Mouse (Mus musculus): ENCODE measurements around the gene Mipol1.

Gene Mipol1

DNA sequence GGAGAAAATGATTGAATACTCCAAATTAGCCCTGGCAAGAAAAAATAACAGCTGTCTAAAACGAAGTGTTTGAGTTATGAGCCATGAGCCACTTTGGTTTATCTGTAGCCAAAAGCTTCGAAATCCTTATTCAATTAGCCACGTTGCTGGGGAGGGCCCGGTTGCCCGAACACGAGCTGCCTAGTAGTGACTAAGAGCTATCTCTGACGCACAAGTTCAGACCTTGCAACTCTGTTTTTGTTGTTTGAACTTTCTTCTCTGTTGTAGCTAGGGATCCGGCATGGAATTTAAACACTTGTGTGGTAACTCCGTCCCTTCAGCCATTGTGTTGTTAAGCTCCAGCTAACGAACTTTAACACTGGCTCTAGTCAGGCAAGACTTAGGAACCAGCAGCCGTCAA lies 278.7 kb downstream of the Mipol1 start:
- DNase-seq (ENCODE audit: low read depth, low spot score), result no peak
- Histone ChIP-seq H3K36me3 (ENCODE audit: control insufficient read depth, insufficient read depth, low read length, poor library complexity, severe bottlenecking) (no peaks in the 10 kb centered on the region), H3K27me3 (ENCODE audit: control insufficient read depth, insufficient read depth, low read length, poor library complexity, severe bottlenecking) (no peaks in the 10 kb centered on the region)

DNA sequence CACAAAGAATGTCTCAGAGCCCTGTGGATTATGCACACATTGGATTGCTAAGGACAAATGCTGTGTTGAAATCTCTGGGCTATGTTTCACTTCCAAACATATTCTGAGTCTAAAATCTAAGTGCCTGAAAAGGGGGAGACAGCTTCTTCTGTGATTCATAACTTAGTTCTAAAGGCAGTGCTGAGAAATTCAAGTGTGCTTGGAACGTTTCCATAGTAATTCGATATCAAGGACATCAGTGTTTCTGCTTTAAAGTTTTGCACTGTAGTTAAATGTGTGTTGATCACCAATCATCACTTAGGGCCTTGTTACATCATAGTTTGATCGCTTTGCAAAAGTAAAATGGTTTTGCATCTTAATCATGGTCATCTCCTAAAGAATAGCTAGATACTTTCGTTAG lies 279.5 kb downstream of the Mipol1 start:
- H3K27me3 ChIP-seq (ENCODE audit: control insufficient read depth, insufficient read depth, low read length, poor library complexity, severe bottlenecking), result no peaks in the 10 kb centered on the region
- no peaks in the 10 kb centered on the region for H3K36me3 ChIP-seq (ENCODE audit: control insufficient read depth, insufficient read depth, low read length, poor library complexity, severe bottlenecking)
- DNase-seq (ENCODE audit: low read depth, low spot score), result no peak

DNA sequence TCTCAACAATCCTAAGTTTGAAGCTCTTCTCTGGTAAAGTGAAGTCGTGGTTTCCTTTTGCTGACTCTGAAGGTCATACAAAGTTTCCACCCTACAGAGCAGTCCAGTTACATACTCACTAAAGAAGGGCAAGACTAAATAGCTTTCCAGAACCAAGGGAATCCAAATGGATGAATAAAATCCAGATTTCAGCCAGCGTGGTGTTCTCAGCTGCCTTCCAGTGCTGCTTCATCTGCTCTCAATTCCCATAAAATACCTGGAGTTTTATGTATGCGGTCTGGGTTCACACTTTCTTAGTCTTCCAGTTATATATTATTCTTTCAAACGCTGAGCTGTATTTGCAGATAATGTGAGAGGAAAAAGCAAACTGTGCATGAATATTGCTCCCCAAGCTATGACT lies 280.9 kb downstream of the Mipol1 start:
- no peaks in the 10 kb centered on the region for H3K36me3 ChIP-seq (ENCODE audit: control insufficient read depth, insufficient read depth, low read length, poor library complexity, severe bottlenecking)
- no peaks in the 10 kb centered on the region for H3K27me3 ChIP-seq (ENCODE audit: control insufficient read depth, insufficient read depth, low read length, poor library complexity, severe bottlenecking)
- DNase-seq (ENCODE audit: low read depth, low spot score), result no peak

GRCm38 (mm10) chr12:57511560-57511959 lies 281.3 kb downstream of the Mipol1 start:
- no peaks in the 10 kb centered on the region for H3K36me3 ChIP-seq (ENCODE audit: control insufficient read depth, insufficient read depth, low read length, poor library complexity, severe bottlenecking)
- DNase-seq (ENCODE audit: low read depth, low spot score), result no peak
- no peaks in the 10 kb centered on the region for H3K27me3 ChIP-seq (ENCODE audit: control insufficient read depth, insufficient read depth, low read length, poor library complexity, severe bottlenecking)

DNA sequence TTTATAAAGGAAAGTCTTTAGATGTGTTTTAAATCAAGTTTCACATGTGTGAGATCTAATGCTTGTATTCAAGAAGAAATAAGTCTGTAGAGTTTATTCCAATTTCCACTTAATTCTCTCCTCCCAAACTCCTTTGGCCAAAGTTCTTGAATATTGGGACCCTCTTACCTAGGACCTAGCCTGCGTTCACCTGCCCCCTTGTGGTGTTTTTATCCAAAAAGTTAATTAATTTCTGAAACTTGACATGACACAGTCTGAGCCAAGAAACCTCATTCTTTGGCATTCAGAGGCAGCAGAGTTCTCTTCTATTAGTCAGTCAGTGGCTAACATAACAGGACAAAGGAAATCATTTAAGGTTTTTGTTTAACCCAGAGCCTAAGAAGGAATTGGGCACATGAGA lies 284.3 kb downstream of the Mipol1 start:
- no peaks in the 10 kb centered on the region for H3K27me3 ChIP-seq (ENCODE audit: control insufficient read depth, insufficient read depth, low read length, poor library complexity, severe bottlenecking)
- H3K36me3 ChIP-seq (ENCODE audit: control insufficient read depth, insufficient read depth, low read length, poor library complexity, severe bottlenecking), result no peaks in the 10 kb centered on the region
- no peak for DNase-seq (ENCODE audit: low read depth, low spot score)

DNA sequence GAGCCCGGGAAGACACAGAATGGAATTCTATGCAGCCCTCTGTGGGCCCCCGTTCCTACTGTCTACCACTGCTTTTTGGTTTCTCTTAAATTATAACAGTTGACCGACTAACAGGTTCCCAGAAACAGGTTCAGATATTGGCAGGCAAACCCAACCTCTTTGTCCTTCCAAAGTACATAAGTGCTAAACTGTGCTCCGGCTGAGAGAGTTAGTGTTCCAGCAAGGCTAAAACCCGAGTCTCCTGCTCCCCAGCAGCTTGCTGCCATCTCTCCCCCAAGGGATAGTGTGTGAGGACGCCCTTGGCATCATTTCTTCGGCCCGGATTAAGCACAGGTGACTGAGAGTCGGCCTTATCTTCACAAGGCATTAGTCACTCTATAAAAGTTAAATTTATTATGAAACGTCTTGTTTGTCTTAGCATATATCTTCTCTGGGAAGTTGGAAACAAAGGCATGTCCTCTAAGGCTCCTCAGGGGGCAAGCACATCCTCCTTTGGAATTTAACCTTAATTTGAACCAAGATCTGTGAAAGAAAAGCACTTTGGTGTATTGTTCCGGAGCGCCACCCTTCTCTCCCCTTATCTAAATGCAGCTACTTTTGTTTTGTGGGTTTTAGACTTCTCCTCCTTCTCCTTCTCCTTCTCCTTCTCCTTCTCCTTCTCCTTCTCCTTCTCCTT lies 285.6 kb downstream of the Mipol1 start:
- H3K27me3 ChIP-seq (ENCODE audit: control insufficient read depth, insufficient read depth, low read length, poor library complexity, severe bottlenecking), result no peaks in the 10 kb centered on the region
- H3K36me3 ChIP-seq (ENCODE audit: control insufficient read depth, insufficient read depth, low read length, poor library complexity, severe bottlenecking), result no peaks in the 10 kb centered on the region
- DNase-seq (ENCODE audit: low read depth, low spot score), result no peak

- H3K27me3 ChIP-seq (ENCODE audit: control insufficient read depth, insufficient read depth, low read length, poor library complexity, severe bottlenecking), result no peaks in the 10 kb centered on the region
- DNase-seq (ENCODE audit: low read depth, low spot score), result no peak
- no peaks in the 10 kb centered on the region for H3K36me3 ChIP-seq (ENCODE audit: control insufficient read depth, insufficient read depth, low read length, poor library complexity, severe bottlenecking)
Observed at GRCm38 (mm10) chr12:57528335-57528734, 298.1 kb downstream of the Mipol1 start.

DNA sequence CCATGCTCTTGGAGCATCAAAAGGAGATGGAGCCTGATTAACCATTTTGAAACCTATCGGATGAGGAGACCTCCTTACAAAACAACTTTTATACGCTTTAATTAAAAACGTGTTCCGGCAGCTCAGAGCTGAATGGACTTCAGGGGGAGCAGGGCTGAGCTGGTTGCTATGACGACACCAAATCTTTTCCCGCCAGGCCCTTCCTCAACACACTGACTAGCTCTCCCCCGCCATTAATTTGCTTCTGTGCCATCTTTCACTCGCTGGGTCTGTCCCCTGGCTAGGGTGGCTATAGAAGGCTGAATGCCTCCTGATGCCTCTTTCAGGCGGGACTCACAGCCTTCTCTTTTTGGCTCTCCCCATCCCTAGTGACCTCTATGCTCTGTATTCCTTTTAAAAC lies 300.2 kb downstream of the Mipol1 start:
- H3K36me3 ChIP-seq (ENCODE audit: control insufficient read depth, insufficient read depth, low read length, poor library complexity, severe bottlenecking), result no peaks in the 10 kb centered on the region
- H3K27me3 ChIP-seq (ENCODE audit: control insufficient read depth, insufficient read depth, low read length, poor library complexity, severe bottlenecking), result no peaks in the 10 kb centered on the region
- DNase-seq (ENCODE audit: low read depth, low spot score), result no peak

GRCm38 (mm10) chr12:57534517-57534878 lies 304.3 kb downstream of the Mipol1 start:
- DNase-seq (ENCODE audit: low read depth, low spot score), result no peak
- H3K27me3 ChIP-seq (ENCODE audit: control insufficient read depth, insufficient read depth, low read length, poor library complexity, severe bottlenecking), result no peaks in the 10 kb centered on the region; the same call in 1 of the 2 replicates
- no peaks in the 10 kb centered on the region for H3K36me3 ChIP-seq (ENCODE audit: control insufficient read depth, insufficient read depth, low read length, poor library complexity, severe bottlenecking)

DNA sequence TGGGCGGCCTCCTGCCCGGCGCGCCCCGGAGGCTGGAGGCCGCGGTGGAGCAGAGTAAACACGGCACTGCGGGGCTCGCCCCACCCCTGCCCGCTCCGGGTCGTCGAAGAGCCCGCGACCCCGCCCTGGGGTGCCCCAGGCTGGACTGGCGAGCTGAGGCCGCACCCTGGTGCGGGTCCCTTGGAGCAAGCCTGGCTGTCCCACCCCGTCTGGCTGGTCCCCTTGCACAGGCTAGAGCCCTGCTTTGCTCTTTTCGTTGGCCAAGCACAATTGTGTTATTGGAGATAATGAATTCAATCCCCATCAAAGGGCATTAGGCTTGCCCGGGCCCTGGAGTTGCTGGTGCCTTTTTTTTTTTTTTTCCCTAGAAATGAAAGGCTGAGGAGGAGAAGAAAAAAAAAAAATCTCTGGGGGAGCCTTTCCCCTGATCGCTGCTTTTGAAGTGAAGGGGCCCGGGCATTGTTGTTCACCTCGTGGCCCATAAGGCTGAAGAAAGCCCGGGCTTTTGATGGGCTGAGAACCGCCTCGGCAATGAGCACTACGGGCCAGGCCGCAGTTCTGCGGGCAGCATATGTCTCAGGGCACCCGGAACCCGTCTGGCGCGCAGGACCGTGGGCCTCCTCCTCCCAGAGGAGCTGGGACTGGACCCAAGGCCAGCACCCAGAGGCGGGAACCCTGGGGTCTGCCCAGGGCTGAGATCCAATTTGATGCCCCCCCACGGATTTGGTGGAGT lies 304.8 kb downstream of the Mipol1 start:
- H3K27me3 ChIP-seq (ENCODE audit: control insufficient read depth, insufficient read depth, low read length, poor library complexity, severe bottlenecking), result no peaks in the 10 kb centered on the region; the same call in 1 of the 2 replicates
- no peaks in the 10 kb centered on the region for H3K36me3 ChIP-seq (ENCODE audit: control insufficient read depth, insufficient read depth, low read length, poor library complexity, severe bottlenecking)
- DNase-seq (ENCODE audit: low read depth, low spot score), result no peak

- DNase-seq (ENCODE audit: low read depth, low spot score), result no peak
- peaks cover 2% of the 10 kb centered on the region; the same call in 1 of the 2 replicates for H3K27me3 ChIP-seq (ENCODE audit: control insufficient read depth, insufficient read depth, low read length, poor library complexity, severe bottlenecking)
- H3K36me3 ChIP-seq (ENCODE audit: control insufficient read depth, insufficient read depth, low read length, poor library complexity, severe bottlenecking), result no peaks in the 10 kb centered on the region
Observed at GRCm38 (mm10) chr12:57536056-57536908, 306.1 kb downstream of the Mipol1 start.

GRCm38 (mm10) chr12:57536909-57537670 lies 306.9 kb downstream of the Mipol1 start:
- no peaks in the 10 kb centered on the region for H3K36me3 ChIP-seq (ENCODE audit: control insufficient read depth, insufficient read depth, low read length, poor library complexity, severe bottlenecking)
- no peak for DNase-seq (ENCODE audit: low read depth, low spot score)
- peaks cover 4% of the 10 kb centered on the region; the same call in 1 of the 2 replicates for H3K27me3 ChIP-seq (ENCODE audit: control insufficient read depth, insufficient read depth, low read length, poor library complexity, severe bottlenecking)

- no peak for DNase-seq (ENCODE audit: low read depth, low spot score)
- no peaks in the 10 kb centered on the region for H3K36me3 ChIP-seq (ENCODE audit: control insufficient read depth, insufficient read depth, low read length, poor library complexity, severe bottlenecking)
- peaks cover 4% of the 10 kb centered on the region for H3K27me3 ChIP-seq (ENCODE audit: control insufficient read depth, insufficient read depth, low read length, poor library complexity, severe bottlenecking)
Observed at GRCm38 (mm10) chr12:57537791-57538587, 307.8 kb downstream of the Mipol1 start.
